Mouse (Mus musculus) ES-E14 (cell line): Measurements from ENCODE around the gene Kat5. TPM values are rescaled to one million over a fixed set of nuclear protein-coding genes. Genes with fewer than 3 reads are reported as not detected.

Experiments used
- DNase-seq: peaks from one replicate; pipeline ENCODE4 v3.0.0-alpha.2; 2013; ENCODE audit warnings: low read depth, low spot score
- H3K27ac ChIP-seq: 2 replicates; pipeline ENCODE4 v1.5.1; 2012; ENCODE audit warnings: low read depth, mild to moderate bottlenecking, low read length, moderate library complexity, mixed read lengths; ENCODE audit not compliant: poor library complexity, insufficient read depth, severe bottlenecking
- H3K36me3 ChIP-seq: 2 replicates; pipeline ENCODE4 v1.6.1; 2012; ENCODE audit warnings: mild to moderate bottlenecking, low read length, moderate library complexity, mixed read lengths; ENCODE audit not compliant: control insufficient read depth, poor library complexity, insufficient read depth, severe bottlenecking
- H3K4me1 ChIP-seq, 2 experiments: fragments of 150-350 bp in 1 of 2; sonication (generic) in 1 of 2; 2 replicates each; pipeline ENCODE4 v1.6.1; 2012; ENCODE audit warnings: low read length in 2 of 2, mild to moderate bottlenecking in 1 of 2, mixed read lengths in 1 of 2; ENCODE audit not compliant: control insufficient read depth in 2 of 2, insufficient read depth in 2 of 2, poor library complexity in 1 of 2
- H3K4me3 ChIP-seq, 2 experiments: fragments of 150-350 bp in 1 of 2; sonication (generic) in 1 of 2; 2 replicates each; pipeline ENCODE4 v1.5.1; 2012; ENCODE audit warnings: low read length in 2 of 2, low read depth in 1 of 2, mild to moderate bottlenecking in 1 of 2, mixed read lengths in 1 of 2; ENCODE audit not compliant: insufficient read depth in 1 of 2, poor library complexity in 1 of 2, severe bottlenecking in 1 of 2
- H3K9ac ChIP-seq: 2 replicates; pipeline ENCODE4 v1.6.1; 2012; ENCODE audit warnings: low read depth, mild to moderate bottlenecking, low read length, mixed read lengths; ENCODE audit not compliant: poor library complexity, insufficient read depth, severe bottlenecking
- H3K9me3 ChIP-seq: fragments of 150-350 bp; sonication (generic); 2 replicates; pipeline ENCODE4 v1.6.1; 2012; ENCODE audit warnings: low read depth, mild to moderate bottlenecking, low read length; ENCODE audit not compliant: control insufficient read depth, insufficient read depth
- CHD2 ChIP-seq: IDR thresholded peaks from 2 replicates; pipeline ENCODE4 v1.6.1; 2014; ENCODE audit warnings: mild to moderate bottlenecking, low read depth, low read length, inconsistent platforms
- HCFC1 ChIP-seq: IDR thresholded peaks from 2 replicates; pipeline ENCODE4 v1.6.1; 2012; ENCODE audit warnings: low read length, inconsistent platforms, borderline replicate concordance; ENCODE audit not compliant: insufficient read depth
- MAFK ChIP-seq: IDR thresholded peaks from 2 replicates; pipeline ENCODE4 v1.6.1; 2014; ENCODE audit warnings: mild to moderate bottlenecking, low read depth, low read length, inconsistent platforms; ENCODE audit not compliant: insufficient read depth
- ZC3H11A ChIP-seq: IDR thresholded peaks from 2 replicates; pipeline ENCODE4 v1.6.1; 2012; ENCODE audit warnings: low read depth, mild to moderate bottlenecking, inconsistent platforms, low read length, borderline replicate concordance
- ZNF384 ChIP-seq: IDR thresholded peaks from 2 replicates; pipeline ENCODE4 v1.6.1; 2012; ENCODE audit warnings: low read depth, low read length, inconsistent platforms
- in situ Hi-C, 2 experiments: fragments of 600-800 bp; cut with MboI; formaldehyde crosslinking; loops; one replicate each; pipeline ENCODE4 v1.15.1; 2025; ENCODE audit warnings: low sequenced_read_pairs in 2 of 2, inconsistent platforms in 1 of 2; ENCODE audit not compliant: unreplicated experiment in 2 of 2
- total RNA-seq: library from RNA; depleted of rRNA; stranded (reverse); fragments of 300-350 nt; gene quantifications from 2 replicates; pipeline ENCODE4 v1.2.3, GENCODE M21; 2012

Gene Kat5
- total RNA-seq, 1 experiment: 52.2 TPM

- peak; percentile 87 for DNase-seq
- in situ Hi-C loops: no loop called here
- H3K36me3 ChIP-seq: peaks cover 3% of the 10 kb centered on the region; the same call in 1 of the 2 replicates
- H3K9me3 ChIP-seq: no peaks in the 10 kb centered on the region
- peak; percentile 68; the same call in 1 of the 2 replicates for TF ChIP-seq HCFC1
- no peak for TF ChIP-seq ZC3H11A
- no peak overlapping the region for H3K27ac ChIP-seq
- peaks cover 0 to 14% of the 10 kb centered on the region in 2 experiments; a peak in 2 of 4 replicates for H3K4me1 ChIP-seq
- H3K9ac ChIP-seq: peak overlapping the region; percentile 85
- H3K4me3 ChIP-seq: peak overlapping the region; percentile 77 to 83
These were observed 41.4 kb downstream of the Kat5 start for GRCm38 (mm10) chr19:5568470-5569140.

- H3K27ac ChIP-seq: peak within 1 kb of the TSS; percentile 86
- H3K9ac ChIP-seq: peak within 1 kb of the TSS; percentile 85
- H3K4me1 ChIP-seq: peaks cover 0 to 13% of the 10 kb centered on the region in 2 experiments; a peak in 2 of 4 replicates
- in situ Hi-C loops: no loop called here
- DNase-seq: peak; percentile 79
- no peaks in the 10 kb centered on the region for H3K9me3 ChIP-seq
- peaks cover 3% of the 10 kb centered on the region; the same call in 1 of the 2 replicates for H3K36me3 ChIP-seq
- no peak for TF ChIP-seq MAFK
- TF ChIP-seq HCFC1: peak; percentile 26; the same call in 1 of the 2 replicates
- no peak for TF ChIP-seq CHD2
- TF ChIP-seq ZNF384: no peak
- no peak for TF ChIP-seq ZC3H11A
- peak within 1 kb of the TSS; percentile 77 to 83 for H3K4me3 ChIP-seq
These were observed 42.2 kb downstream of the Kat5 start, which contains the start of gene Ap5b1 for GRCm38 (mm10) chr19:5567534-5568469. Gene Ap5b1, plus strand, starts transcription at chr19:5568025.

- peak overlapping the region; percentile 77 to 83 for H3K4me3 ChIP-seq
- in situ Hi-C loops: no loop called here
- no peaks in the 10 kb centered on the region for H3K9me3 ChIP-seq
- peak overlapping the region; percentile 85 for H3K9ac ChIP-seq
- no peak for DNase-seq
- TF ChIP-seq CHD2 (no peak), ZNF384 (no peak), MAFK (no peak), ZC3H11A (no peak), HCFC1 (no peak)
- H3K4me1 ChIP-seq: peaks cover 0 to 8% of the 10 kb centered on the region in 2 experiments; a peak in 2 of 4 replicates
- peak overlapping the region; percentile 86 for H3K27ac ChIP-seq
- peaks cover 3% of the 10 kb centered on the region; the same call in 1 of the 2 replicates for H3K36me3 ChIP-seq
These were observed 42.9 kb downstream of the Kat5 start for GRCm38 (mm10) chr19:5567180-5567533.

- Histone ChIP-seq H3K27ac (no peak overlapping the region), H3K4me1 (peaks cover 0 to 8% of the 10 kb centered on the region in 2 experiments; a peak in 2 of 4 replicates), H3K9me3 (no peaks in the 10 kb centered on the region), H3K9ac (no peak overlapping the region), H3K36me3 (peaks cover 3% of the 10 kb centered on the region; the same call in 1 of the 2 replicates), H3K4me3 (no peak overlapping the region; a peak in 1 of 4 replicates)
- in situ Hi-C loops: no loop called here
- no peak for TF ChIP-seq HCFC1
- no peak for TF ChIP-seq ZNF384
- TF ChIP-seq MAFK: no peak
- TF ChIP-seq CHD2: no peak
- no peak for TF ChIP-seq ZC3H11A
- no peak for DNase-seq
These were observed 43.7 kb downstream of the Kat5 start for GRCm38 (mm10) chr19:5566316-5566715.
